In the genomic region with DNA sequence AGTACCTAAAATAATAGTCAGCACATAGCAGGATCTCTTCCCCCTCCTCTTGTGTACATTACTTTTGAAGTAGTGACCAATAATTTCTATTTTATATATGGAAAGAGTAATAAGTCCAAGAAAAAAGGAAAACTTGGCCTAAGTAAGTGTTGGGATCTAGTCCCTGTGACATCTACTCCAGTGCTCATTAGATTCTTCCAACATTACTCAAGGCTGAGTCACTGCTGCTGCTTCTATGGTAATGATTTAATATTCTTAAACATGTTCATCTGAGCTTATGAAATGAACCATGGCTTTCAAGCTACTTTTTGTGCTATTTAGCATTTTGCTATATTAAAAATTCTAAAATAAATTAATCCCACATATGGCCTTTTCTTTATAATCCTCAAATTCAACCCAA, we compare ENCODE assay signal across 24 mouse cellular contexts.
"Had no signal": no experiment of that assay in that cellular context is flagged by ENCODE, and none has a peak within 500 bp of the region (broad histone marks: within the 10 kb centered on the region; RNA-seq: fewer than 3 reads in every experiment).

No protein-coding gene starts in this region.

- H3K27ac ChIP-seq: kidney, postnatal 0 days; layer of hippocampus, adult 2 months; limb, embryonic 10.5 days; limb, embryonic 13.5 days; liver, embryonic 12.5 days; liver, embryonic 15.5 days; lung, embryonic 15.5 days; neural tube, embryonic 12.5 days; neural tube, embryonic 15.5 days; stomach, embryonic 15.5 days had no signal

- H3K9me3 ChIP-seq: limb, embryonic 10.5 days; limb, embryonic 13.5 days; liver, embryonic 12.5 days; liver, embryonic 15.5 days; lung, embryonic 15.5 days; neural tube, embryonic 12.5 days; neural tube, embryonic 15.5 days; stomach, embryonic 15.5 days had no signal

- H3K4me2 ChIP-seq: limb, embryonic 13.5 days; liver, embryonic 12.5 days; liver, embryonic 15.5 days; lung, embryonic 15.5 days; midbrain, embryonic 11.5 days; neural tube, embryonic 12.5 days; neural tube, embryonic 15.5 days; stomach, embryonic 15.5 days had no signal

- H3K4me3 ChIP-seq: layer of hippocampus, adult 2 months; limb, embryonic 10.5 days; limb, embryonic 13.5 days; liver, embryonic 12.5 days; liver, embryonic 15.5 days; lung, embryonic 15.5 days; megakaryocyte, embryonic 14.5 days; neural tube, embryonic 12.5 days; neural tube, embryonic 15.5 days; stomach, embryonic 15.5 days had no signal

- DNase-seq: layer of hippocampus, adult 9-11 months; liver; lung, adult 18-20 months; lung, postnatal 10 days; lung, postnatal 36 days; midbrain, embryonic 14.5 days; right cerebral cortex, adult 18-20 months; right cerebral cortex, postnatal 14 days; spleen, adult 18-20 months; thymus, adult 18-20 months; thymus, postnatal 14 days; thymus, postnatal 4 days had no signal

- H3K4me1 ChIP-seq: limb, embryonic 10.5 days; limb, embryonic 13.5 days; liver, embryonic 12.5 days; liver, embryonic 15.5 days; lung, embryonic 15.5 days; megakaryocyte, embryonic 14.5 days; neural tube, embryonic 12.5 days; neural tube, embryonic 15.5 days; stomach, embryonic 15.5 days had no signal

- H3K9ac ChIP-seq: limb, embryonic 13.5 days; liver, embryonic 12.5 days; liver, embryonic 15.5 days; lung, embryonic 15.5 days; neural tube, embryonic 12.5 days; neural tube, embryonic 15.5 days; stomach, embryonic 15.5 days had no signal

- ATAC-seq: liver, embryonic 12.5 days had no signal

- H3K27me3 ChIP-seq: limb, embryonic 13.5 days; liver, embryonic 12.5 days; liver, embryonic 15.5 days; lung, embryonic 15.5 days; megakaryocyte, embryonic 14.5 days; neural tube, embryonic 12.5 days; neural tube, embryonic 15.5 days; stomach, embryonic 15.5 days had no signal

- H3K36me3 ChIP-seq: limb, embryonic 10.5 days; limb, embryonic 13.5 days; liver, embryonic 12.5 days; liver, embryonic 15.5 days; lung, embryonic 15.5 days; neural tube, embryonic 12.5 days; neural tube, embryonic 15.5 days; stomach, embryonic 15.5 days had no signal
